Mouse (Mus musculus): Measurements from ENCODE around the gene Cda. TPM values are rescaled to one million over a fixed set of nuclear protein-coding genes. Genes with fewer than 3 reads are reported as not detected.

The Cda gene
- polyA plus RNA-seq, 1 experiment from 2014 or later, result 14.1 TPM

DNA sequence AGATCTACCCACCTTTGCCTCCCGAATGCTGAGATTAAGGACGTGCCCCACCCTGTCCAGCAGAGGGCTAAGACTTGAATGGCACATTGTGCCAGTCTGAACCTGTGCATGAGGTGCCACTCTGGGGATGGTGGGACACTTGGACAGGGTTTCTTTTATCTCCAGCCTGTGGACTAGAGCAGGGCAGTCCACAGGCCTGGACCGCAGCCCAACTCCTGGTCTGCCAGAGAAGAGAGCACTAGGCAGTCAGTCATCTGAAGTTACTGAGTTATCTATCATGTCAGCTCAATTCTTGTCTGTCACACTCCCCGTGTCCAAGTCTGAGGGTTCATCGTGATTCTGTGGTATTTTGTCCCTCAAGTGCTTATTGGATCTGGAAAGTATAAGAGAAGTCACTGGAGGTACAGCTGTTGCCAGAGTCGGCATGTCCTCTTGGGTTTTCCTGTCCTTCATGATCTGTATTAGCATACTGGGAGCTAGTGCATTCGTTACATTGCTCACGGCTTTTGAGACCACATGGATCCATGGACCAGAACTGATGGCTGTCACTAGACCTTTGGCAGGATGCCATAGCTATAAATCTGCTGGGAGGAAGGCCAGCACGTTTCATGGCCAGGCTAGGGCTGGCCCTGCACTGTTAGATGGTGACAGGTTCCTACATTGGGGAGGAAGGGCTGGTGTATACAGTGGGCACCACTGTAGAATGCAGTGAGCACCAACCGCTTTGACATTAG, 14.2 kb downstream of the Cda start:
- H3K9ac ChIP-seq (ENCODE audit: low read length), result no peak overlapping the region
- H3K4me3 ChIP-seq (ENCODE audit: control insufficient read depth in 1 of 2, insufficient read depth in 1 of 2, low read depth in 1 of 2, low read length in 2 of 2), result no peak overlapping the region
- no peak overlapping the region for H3K4me2 ChIP-seq (ENCODE audit: low read length)
- peaks cover 0 to 4% of the 10 kb centered on the region in 2 experiments; a peak in 2 of 4 replicates for H3K4me1 ChIP-seq (ENCODE audit: control insufficient read depth in 2 of 2, insufficient read depth in 2 of 2, low read length in 2 of 2)
- H3K9me3 ChIP-seq (ENCODE audit: control insufficient read depth, low read length), result no peaks in the 10 kb centered on the region
- no peaks in the 10 kb centered on the region for H3K27me3 ChIP-seq (ENCODE audit: control insufficient read depth, insufficient read depth, low read length)
- ATAC-seq (ENCODE audit: insufficient number of reproducible peaks, insufficient read depth, low FRiP score, low read depth), result peak; percentile 26; the same call in 1 of the 2 replicates
- H3K36me3 ChIP-seq (ENCODE audit: control insufficient read depth, insufficient read depth, low read length), result no peaks in the 10 kb centered on the region
- WGBS, result 60% methylated on average over 10 of the region's 10 CpGs
- no peak overlapping the region for H3K27ac ChIP-seq (replicated peaks in 1 of 2; ENCODE audit: control insufficient read depth in 1 of 2, insufficient read depth in 1 of 2, low read depth in 2 of 2, low read length in 2 of 2)

DNA sequence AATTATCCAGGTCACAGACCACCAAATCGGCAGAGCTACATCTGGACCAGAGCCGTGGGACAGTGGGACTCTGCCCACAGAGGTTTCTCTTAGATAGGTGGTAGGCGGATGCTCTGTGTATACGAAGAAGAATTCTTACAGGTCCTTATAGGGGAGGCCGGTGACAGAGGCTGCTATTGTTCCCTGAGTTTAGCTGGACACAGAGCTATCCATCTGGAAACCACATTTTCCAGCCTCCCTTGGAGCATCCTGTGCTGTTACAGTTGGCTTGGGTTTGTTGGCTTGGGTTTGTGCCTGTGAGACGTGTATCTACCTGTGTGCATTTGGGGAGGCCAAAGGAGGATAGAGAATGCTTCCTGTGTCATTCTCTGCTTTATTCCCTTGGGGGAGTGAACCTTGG, 15.1 kb downstream of the Cda start:
- Histone ChIP-seq H3K27me3 (ENCODE audit: control insufficient read depth, insufficient read depth, low read length) (no peaks in the 10 kb centered on the region), H3K4me3 (ENCODE audit: control insufficient read depth in 1 of 2, insufficient read depth in 1 of 2, low read depth in 1 of 2, low read length in 2 of 2) (no peak overlapping the region), H3K4me2 (ENCODE audit: low read length) (no peak overlapping the region), H3K9ac (ENCODE audit: low read length) (no peak overlapping the region), H3K9me3 (ENCODE audit: control insufficient read depth, low read length) (no peaks in the 10 kb centered on the region), H3K27ac (replicated peaks in 1 of 2; ENCODE audit: control insufficient read depth in 1 of 2, insufficient read depth in 1 of 2, low read depth in 2 of 2, low read length in 2 of 2) (no peak overlapping the region), H3K36me3 (ENCODE audit: control insufficient read depth, insufficient read depth, low read length) (no peaks in the 10 kb centered on the region), H3K4me1 (ENCODE audit: control insufficient read depth in 2 of 2, insufficient read depth in 2 of 2, low read length in 2 of 2) (peaks cover 0 to 4% of the 10 kb centered on the region in 2 experiments; a peak in 2 of 4 replicates)
- no peak for ATAC-seq (ENCODE audit: insufficient number of reproducible peaks, insufficient read depth, low FRiP score, low read depth)
- WGBS, result 86% methylated on average over 6 of the region's 6 CpGs

DNA sequence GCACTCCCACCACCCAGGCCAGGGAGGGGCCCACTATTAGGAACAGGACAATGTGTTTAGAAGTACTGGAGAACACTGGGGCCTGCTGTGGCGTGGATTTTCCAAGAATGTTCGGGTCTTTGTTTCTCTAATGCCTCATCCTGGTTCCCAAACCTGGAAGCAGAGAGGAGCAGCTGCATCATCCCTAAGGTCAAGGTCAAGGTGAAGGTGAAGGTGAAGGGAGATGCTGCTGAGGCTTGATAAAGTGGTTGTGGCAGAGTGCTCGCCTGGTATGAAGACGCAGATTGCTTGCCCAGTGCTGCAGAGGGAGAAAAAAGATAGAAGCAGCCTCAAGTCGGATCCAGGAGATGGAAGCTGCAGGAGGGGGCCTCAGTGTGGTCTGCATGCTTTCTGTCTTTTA, 16.0 kb downstream of the Cda start:
- H3K4me1 ChIP-seq (ENCODE audit: control insufficient read depth in 2 of 2, insufficient read depth in 2 of 2, low read length in 2 of 2), result peaks cover 0 to 4% of the 10 kb centered on the region in 2 experiments; a peak in 2 of 4 replicates
- no peak for ATAC-seq (ENCODE audit: insufficient number of reproducible peaks, insufficient read depth, low FRiP score, low read depth)
- 79% methylated on average over 5 of the region's 5 CpGs for WGBS
- H3K4me3 ChIP-seq (ENCODE audit: control insufficient read depth in 1 of 2, insufficient read depth in 1 of 2, low read depth in 1 of 2, low read length in 2 of 2), result no peak overlapping the region
- no peaks in the 10 kb centered on the region for H3K9me3 ChIP-seq (ENCODE audit: control insufficient read depth, low read length)
- H3K27me3 ChIP-seq (ENCODE audit: control insufficient read depth, insufficient read depth, low read length), result no peaks in the 10 kb centered on the region
- H3K27ac ChIP-seq (replicated peaks in 1 of 2; ENCODE audit: control insufficient read depth in 1 of 2, insufficient read depth in 1 of 2, low read depth in 2 of 2, low read length in 2 of 2), result no peak overlapping the region
- no peak overlapping the region for H3K9ac ChIP-seq (ENCODE audit: low read length)
- H3K36me3 ChIP-seq (ENCODE audit: control insufficient read depth, insufficient read depth, low read length), result no peaks in the 10 kb centered on the region
- H3K4me2 ChIP-seq (ENCODE audit: low read length), result no peak overlapping the region

DNA sequence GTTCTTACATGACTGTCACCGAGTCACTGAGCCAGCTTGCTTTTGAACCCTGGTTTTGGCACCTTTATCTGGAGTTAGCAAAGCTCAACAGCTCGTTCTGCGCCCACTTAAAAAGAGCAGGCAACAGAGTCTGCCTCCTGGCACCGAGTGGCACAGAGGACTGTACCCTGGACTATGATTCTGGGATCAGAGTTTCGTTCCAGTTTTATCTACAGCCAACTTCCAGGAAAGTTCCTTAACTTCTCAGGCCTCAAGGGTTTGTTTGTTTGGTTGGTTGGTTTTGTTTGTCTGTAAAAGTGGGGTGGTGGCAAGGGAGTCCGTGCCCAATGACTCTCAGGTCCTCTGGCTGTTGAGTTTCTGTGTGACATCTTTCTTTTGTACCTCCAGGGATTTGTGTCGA, 19.1 kb downstream of the Cda start:
- no peak for ATAC-seq (ENCODE audit: insufficient number of reproducible peaks, insufficient read depth, low FRiP score, low read depth)
- Histone ChIP-seq H3K4me3 (ENCODE audit: control insufficient read depth in 1 of 2, insufficient read depth in 1 of 2, low read depth in 1 of 2, low read length in 2 of 2) (no peak overlapping the region), H3K9me3 (ENCODE audit: control insufficient read depth, low read length) (no peaks in the 10 kb centered on the region), H3K4me2 (ENCODE audit: low read length) (no peak overlapping the region), H3K4me1 (ENCODE audit: control insufficient read depth in 2 of 2, insufficient read depth in 2 of 2, low read length in 2 of 2) (peaks cover 5 to 8% of the 10 kb centered on the region in 2 experiments), H3K27ac (replicated peaks in 1 of 2; ENCODE audit: control insufficient read depth in 1 of 2, insufficient read depth in 1 of 2, low read depth in 2 of 2, low read length in 2 of 2) (no peak overlapping the region), H3K9ac (ENCODE audit: low read length) (no peak overlapping the region), H3K27me3 (ENCODE audit: control insufficient read depth, insufficient read depth, low read length) (no peaks in the 10 kb centered on the region), H3K36me3 (ENCODE audit: control insufficient read depth, insufficient read depth, low read length) (no peaks in the 10 kb centered on the region)
- WGBS, result 72% methylated on average over 7 of the region's 7 CpGs

DNA sequence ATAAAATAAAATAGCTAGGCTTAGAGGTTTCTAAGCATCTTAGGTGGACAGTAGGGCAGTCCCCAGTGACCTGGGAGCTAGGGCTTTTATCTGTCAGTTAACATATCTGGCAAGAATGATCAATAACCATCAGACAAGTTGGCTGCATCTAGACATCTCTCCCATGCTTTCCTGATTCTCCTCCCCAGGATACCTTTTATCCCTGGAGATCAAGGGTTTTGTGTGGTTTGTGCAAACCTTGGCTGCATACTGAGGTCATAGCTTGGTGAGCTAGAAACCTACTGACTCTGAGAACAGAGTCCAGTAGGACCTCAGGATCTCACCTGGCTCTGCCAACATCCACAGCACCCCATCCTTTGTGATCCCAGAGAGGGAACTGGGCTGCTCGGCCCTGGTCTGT, 20.5 kb downstream of the Cda start:
- no peaks in the 10 kb centered on the region for H3K27me3 ChIP-seq (ENCODE audit: control insufficient read depth, insufficient read depth, low read length)
- H3K9ac ChIP-seq (ENCODE audit: low read length), result no peak overlapping the region
- H3K4me3 ChIP-seq (ENCODE audit: control insufficient read depth in 1 of 2, insufficient read depth in 1 of 2, low read depth in 1 of 2, low read length in 2 of 2), result no peak overlapping the region
- WGBS, result 75% methylated on average over 1 of the region's 1 CpGs
- peaks cover 16 to 22% of the 10 kb centered on the region in 2 experiments for H3K4me1 ChIP-seq (ENCODE audit: control insufficient read depth in 2 of 2, insufficient read depth in 2 of 2, low read length in 2 of 2)
- H3K4me2 ChIP-seq (ENCODE audit: low read length), result no peak overlapping the region
- H3K9me3 ChIP-seq (ENCODE audit: control insufficient read depth, low read length), result no peaks in the 10 kb centered on the region
- H3K36me3 ChIP-seq (ENCODE audit: control insufficient read depth, insufficient read depth, low read length), result no peaks in the 10 kb centered on the region
- no peak for ATAC-seq (ENCODE audit: insufficient number of reproducible peaks, insufficient read depth, low FRiP score, low read depth)
- H3K27ac ChIP-seq (replicated peaks in 1 of 2; ENCODE audit: control insufficient read depth in 1 of 2, insufficient read depth in 1 of 2, low read depth in 2 of 2, low read length in 2 of 2), result no peak overlapping the region

DNA sequence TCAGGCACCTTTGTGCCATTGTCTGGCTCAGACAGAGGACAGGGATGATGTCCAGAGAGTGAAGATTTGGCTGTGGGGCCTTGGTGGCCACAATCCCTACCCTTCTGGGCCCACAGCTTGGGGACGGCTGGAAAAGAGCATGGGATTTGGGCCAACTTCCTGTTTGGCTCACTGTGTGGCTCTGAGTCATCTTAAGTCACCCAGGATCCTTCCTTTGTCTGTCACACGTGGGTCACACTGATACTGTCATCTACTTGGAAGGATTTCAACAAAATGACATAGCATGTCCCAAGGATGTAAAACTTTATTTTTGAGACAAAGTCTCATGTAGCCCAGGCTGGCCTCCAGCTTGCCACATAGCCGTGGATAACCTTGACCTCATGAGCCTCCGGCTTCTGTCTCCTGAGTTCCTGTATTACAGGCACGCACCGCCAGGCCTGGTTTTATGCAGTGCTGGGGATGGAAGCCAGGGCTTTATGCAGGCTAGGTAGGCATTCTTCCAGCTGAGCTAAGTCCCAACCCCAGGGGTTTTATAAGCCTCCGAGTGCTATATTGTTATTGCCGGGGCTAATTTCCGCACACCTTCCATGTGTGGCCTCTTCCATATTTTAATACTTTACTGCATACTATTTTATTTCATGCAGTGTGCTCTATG, 22.8 kb downstream of the Cda start:
- Histone ChIP-seq H3K9ac (ENCODE audit: low read length) (no peak overlapping the region), H3K9me3 (ENCODE audit: control insufficient read depth, low read length) (no peaks in the 10 kb centered on the region), H3K27ac (replicated peaks in 1 of 2; ENCODE audit: control insufficient read depth in 1 of 2, insufficient read depth in 1 of 2, low read depth in 2 of 2, low read length in 2 of 2) (peak overlapping the region; percentile 30 to 55; a peak in 1 of 4 replicates), H3K4me3 (ENCODE audit: control insufficient read depth in 1 of 2, insufficient read depth in 1 of 2, low read depth in 1 of 2, low read length in 2 of 2) (no peak overlapping the region), H3K4me1 (ENCODE audit: control insufficient read depth in 2 of 2, insufficient read depth in 2 of 2, low read length in 2 of 2) (peaks cover 27 to 30% of the 10 kb centered on the region in 2 experiments), H3K36me3 (ENCODE audit: control insufficient read depth, insufficient read depth, low read length) (no peaks in the 10 kb centered on the region), H3K27me3 (ENCODE audit: control insufficient read depth, insufficient read depth, low read length) (no peaks in the 10 kb centered on the region), H3K4me2 (ENCODE audit: low read length) (no peak overlapping the region)
- ATAC-seq (ENCODE audit: insufficient number of reproducible peaks, insufficient read depth, low FRiP score, low read depth), result no peak
- WGBS, result 65% methylated on average over 9 of the region's 9 CpGs

DNA sequence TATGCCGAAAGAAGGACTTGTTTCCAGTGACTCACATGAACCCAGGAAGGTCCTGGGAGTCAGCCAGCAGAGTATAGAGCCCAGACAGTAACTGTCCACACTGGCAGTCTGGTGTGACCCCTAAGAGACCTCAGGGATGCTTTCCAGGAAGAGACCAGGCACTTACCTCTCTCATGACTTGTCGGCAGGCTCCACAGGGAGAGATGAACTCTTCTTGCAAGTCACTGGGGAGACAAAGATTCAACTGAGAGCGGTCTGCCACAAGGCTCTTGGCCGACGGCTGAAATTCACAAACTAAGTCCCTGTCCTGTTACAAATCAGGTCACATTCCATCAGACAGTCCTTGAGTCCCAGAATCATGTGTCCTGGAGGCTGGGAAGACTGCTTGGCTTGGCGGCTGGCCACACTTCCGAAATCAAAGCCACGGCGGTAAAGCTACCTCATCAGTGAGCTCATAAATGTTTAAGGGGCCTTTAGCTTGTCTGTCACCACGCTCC, 24.4 kb downstream of the Cda start:
- WGBS, result 25% methylated on average over 10 of the region's 10 CpGs
- no peaks in the 10 kb centered on the region for H3K9me3 ChIP-seq (ENCODE audit: control insufficient read depth, low read length)
- ATAC-seq (ENCODE audit: insufficient number of reproducible peaks, insufficient read depth, low FRiP score, low read depth), result no peak

More for the DNA sequence above, 24.4 kb downstream of the Cda start:
- H3K36me3 ChIP-seq (ENCODE audit: control insufficient read depth, insufficient read depth, low read length), result no peaks in the 10 kb centered on the region
- H3K27me3 ChIP-seq (ENCODE audit: control insufficient read depth, insufficient read depth, low read length), result no peaks in the 10 kb centered on the region
- peak overlapping the region; percentile 30 for H3K4me2 ChIP-seq (ENCODE audit: low read length)
- no peak overlapping the region for H3K9ac ChIP-seq (ENCODE audit: low read length)
- no peak overlapping the region for H3K4me3 ChIP-seq (ENCODE audit: control insufficient read depth in 1 of 2, insufficient read depth in 1 of 2, low read depth in 1 of 2, low read length in 2 of 2)
- peaks cover 27 to 30% of the 10 kb centered on the region in 2 experiments for H3K4me1 ChIP-seq (ENCODE audit: control insufficient read depth in 2 of 2, insufficient read depth in 2 of 2, low read length in 2 of 2)
- H3K27ac ChIP-seq (replicated peaks in 1 of 2; ENCODE audit: control insufficient read depth in 1 of 2, insufficient read depth in 1 of 2, low read depth in 2 of 2, low read length in 2 of 2), result peak overlapping the region; percentile 77 to 87
